Mouse (Mus musculus): ENCODE measurements around the gene Stra8. TPM values are rescaled to one million over a fixed set of nuclear protein-coding genes. Genes with fewer than 3 reads are reported as not detected.
A peak's percentile ranks its signal among the peaks of the same experiment; 100 is the strongest.

The Stra8 gene
- polyA plus RNA-seq, 1 experiment from 2014 or later, result not detected

- DNase-seq (ENCODE audit: low spot score) (no peak), ATAC-seq (ENCODE audit: insufficient read depth, low FRiP score, low TSS enrichment) (no peak)
- Histone ChIP-seq H3K9me3 (ENCODE audit: control insufficient read depth, low read length) (no peaks in the 10 kb centered on the region), H3K9ac (ENCODE audit: low read length) (no peak overlapping the region), H3K4me1 (ENCODE audit: control insufficient read depth, insufficient read depth, low read length) (no peaks in the 10 kb centered on the region), H3K27me3 (ENCODE audit: control insufficient read depth, insufficient read depth, low read length) (no peaks in the 10 kb centered on the region), H3K27ac (ENCODE audit: low read depth, low read length) (no peak overlapping the region), H3K36me3 (ENCODE audit: control insufficient read depth, insufficient read depth, low read length) (no peaks in the 10 kb centered on the region), H3K4me3 (ENCODE audit: low read depth, low read length) (no peak overlapping the region), H3K4me2 (ENCODE audit: low read depth) (no peak overlapping the region)
- 92% methylated on average over 7 of the region's 7 CpGs for WGBS
These were observed 39.2 kb downstream of the Stra8 start for GRCm38 (mm10) chr6:34959131-34959530.

GRCm38 (mm10) chr6:34964550-34964949 lies 44.6 kb downstream of the Stra8 start:
- H3K36me3 ChIP-seq (ENCODE audit: control insufficient read depth, insufficient read depth, low read length), result no peaks in the 10 kb centered on the region
- no peak for DNase-seq (ENCODE audit: low spot score)
- H3K9ac ChIP-seq (ENCODE audit: low read length), result no peak overlapping the region
- H3K4me3 ChIP-seq (ENCODE audit: low read depth, low read length), result no peak overlapping the region
- no peaks in the 10 kb centered on the region for H3K9me3 ChIP-seq (ENCODE audit: control insufficient read depth, low read length)
- H3K4me1 ChIP-seq (ENCODE audit: control insufficient read depth, insufficient read depth, low read length), result no peaks in the 10 kb centered on the region
- 88% methylated on average over 2 of the region's 2 CpGs for whole genome bisulfite sequencing
- no peaks in the 10 kb centered on the region for H3K27me3 ChIP-seq (ENCODE audit: control insufficient read depth, insufficient read depth, low read length)
- no peak for ATAC-seq (ENCODE audit: insufficient read depth, low FRiP score, low TSS enrichment)
- H3K4me2 ChIP-seq (ENCODE audit: low read depth), result no peak overlapping the region
- H3K27ac ChIP-seq (ENCODE audit: low read depth, low read length), result no peak overlapping the region

- no peak for DNase-seq (ENCODE audit: low spot score)
- H3K27ac ChIP-seq (ENCODE audit: low read depth, low read length), result no peak overlapping the region
- WGBS, result 92% methylated on average over 6 of the region's 6 CpGs
These were observed 46.0 kb downstream of the Stra8 start for GRCm38 (mm10) chr6:34965819-34966539.

GRCm38 (mm10) chr6:34971181-34971580 lies 51.2 kb downstream of the Stra8 start:
- no peak for DNase-seq (ENCODE audit: low spot score)

More at GRCm38 (mm10) chr6:34965819-34966539, 46.0 kb downstream of the Stra8 start:
- no peaks in the 10 kb centered on the region for H3K4me1 ChIP-seq (ENCODE audit: control insufficient read depth, insufficient read depth, low read length)
- no peak overlapping the region for H3K9ac ChIP-seq (ENCODE audit: low read length)
- H3K4me3 ChIP-seq (ENCODE audit: low read depth, low read length), result no peak overlapping the region
- H3K4me2 ChIP-seq (ENCODE audit: low read depth), result no peak overlapping the region
- H3K27me3 ChIP-seq (ENCODE audit: control insufficient read depth, insufficient read depth, low read length), result no peaks in the 10 kb centered on the region
- ATAC-seq (ENCODE audit: insufficient read depth, low FRiP score, low TSS enrichment), result no peak
- H3K36me3 ChIP-seq (ENCODE audit: control insufficient read depth, insufficient read depth, low read length), result no peaks in the 10 kb centered on the region
- no peaks in the 10 kb centered on the region for H3K9me3 ChIP-seq (ENCODE audit: control insufficient read depth, low read length)

GRCm38 (mm10) chr6:34979291-34979690 lies 59.3 kb downstream of the Stra8 start:
- Histone ChIP-seq H3K9ac (ENCODE audit: low read length) (no peak overlapping the region), H3K36me3 (ENCODE audit: control insufficient read depth, insufficient read depth, low read length) (no peaks in the 10 kb centered on the region), H3K4me1 (ENCODE audit: control insufficient read depth, insufficient read depth, low read length) (no peaks in the 10 kb centered on the region), H3K27ac (ENCODE audit: low read depth, low read length) (no peak overlapping the region), H3K4me3 (ENCODE audit: low read depth, low read length) (no peak overlapping the region), H3K4me2 (ENCODE audit: low read depth) (no peak overlapping the region), H3K27me3 (ENCODE audit: control insufficient read depth, insufficient read depth, low read length) (no peaks in the 10 kb centered on the region), H3K9me3 (ENCODE audit: control insufficient read depth, low read length) (no peaks in the 10 kb centered on the region)
- ATAC-seq (ENCODE audit: insufficient read depth, low FRiP score, low TSS enrichment) (no peak), DNase-seq (ENCODE audit: low spot score) (no peak)
- WGBS, result 78% methylated on average over 3 of the region's 3 CpGs

More at GRCm38 (mm10) chr6:34971181-34971580, 51.2 kb downstream of the Stra8 start:
- H3K4me3 ChIP-seq (ENCODE audit: low read depth, low read length), result no peak overlapping the region
- no peak overlapping the region for H3K4me2 ChIP-seq (ENCODE audit: low read depth)
- no peak overlapping the region for H3K27ac ChIP-seq (ENCODE audit: low read depth, low read length)
- WGBS, result 20% methylated on average over 3 of the region's 3 CpGs
- H3K27me3 ChIP-seq (ENCODE audit: control insufficient read depth, insufficient read depth, low read length), result no peaks in the 10 kb centered on the region
- H3K9ac ChIP-seq (ENCODE audit: low read length), result no peak overlapping the region
- no peak for ATAC-seq (ENCODE audit: insufficient read depth, low FRiP score, low TSS enrichment)
- no peaks in the 10 kb centered on the region for H3K9me3 ChIP-seq (ENCODE audit: control insufficient read depth, low read length)
- H3K36me3 ChIP-seq (ENCODE audit: control insufficient read depth, insufficient read depth, low read length), result no peaks in the 10 kb centered on the region
- no peaks in the 10 kb centered on the region for H3K4me1 ChIP-seq (ENCODE audit: control insufficient read depth, insufficient read depth, low read length)

- Histone ChIP-seq H3K4me3 (ENCODE audit: low read depth, low read length) (no peak overlapping the region), H3K9me3 (ENCODE audit: control insufficient read depth, low read length) (no peaks in the 10 kb centered on the region), H3K9ac (ENCODE audit: low read length) (no peak overlapping the region), H3K27me3 (ENCODE audit: control insufficient read depth, insufficient read depth, low read length) (no peaks in the 10 kb centered on the region), H3K36me3 (ENCODE audit: control insufficient read depth, insufficient read depth, low read length) (no peaks in the 10 kb centered on the region), H3K4me2 (ENCODE audit: low read depth) (no peak overlapping the region), H3K27ac (ENCODE audit: low read depth, low read length) (no peak overlapping the region), H3K4me1 (ENCODE audit: control insufficient read depth, insufficient read depth, low read length) (no peaks in the 10 kb centered on the region)
- ATAC-seq (ENCODE audit: insufficient read depth, low FRiP score, low TSS enrichment), result no peak
- 62% methylated on average over 9 of the region's 9 CpGs for WGBS
- no peak for DNase-seq (ENCODE audit: low spot score)
These were observed 60.7 kb downstream of the Stra8 start for GRCm38 (mm10) chr6:34980661-34981060.

GRCm38 (mm10) chr6:34987085-34987645 lies 67.2 kb downstream of the Stra8 start:
- H3K4me1 ChIP-seq (ENCODE audit: control insufficient read depth, insufficient read depth, low read length), result peaks cover 8% of the 10 kb centered on the region
- no peaks in the 10 kb centered on the region for H3K27me3 ChIP-seq (ENCODE audit: control insufficient read depth, insufficient read depth, low read length)
- ATAC-seq (ENCODE audit: insufficient read depth, low FRiP score, low TSS enrichment) (no peak), DNase-seq (ENCODE audit: low spot score) (no peak)
- H3K4me3 ChIP-seq (ENCODE audit: low read depth, low read length), result no peak overlapping the region
- no peaks in the 10 kb centered on the region for H3K9me3 ChIP-seq (ENCODE audit: control insufficient read depth, low read length)
- no peaks in the 10 kb centered on the region for H3K36me3 ChIP-seq (ENCODE audit: control insufficient read depth, insufficient read depth, low read length)
- no peak overlapping the region for H3K27ac ChIP-seq (ENCODE audit: low read depth, low read length)
- H3K9ac ChIP-seq (ENCODE audit: low read length), result no peak overlapping the region
- WGBS, result 92% methylated on average over 12 of the region's 12 CpGs
- H3K4me2 ChIP-seq (ENCODE audit: low read depth), result no peak overlapping the region

GRCm38 (mm10) chr6:34988081-34988761 lies 68.3 kb downstream of the Stra8 start, which contains the start of gene Slc23a4:
Gene Slc23a4 (minus strand): TSS chr6:34988404.
- Histone ChIP-seq H3K9me3 (ENCODE audit: control insufficient read depth, low read length) (no peaks in the 10 kb centered on the region), H3K27ac (ENCODE audit: low read depth, low read length) (no peak within 1 kb of the TSS), H3K4me3 (ENCODE audit: low read depth, low read length) (no peak within 1 kb of the TSS), H3K4me2 (ENCODE audit: low read depth) (0 out of 2 replicates have a peak within 1 kb of the TSS, but pooled peaks have one; percentile 9), H3K27me3 (ENCODE audit: control insufficient read depth, insufficient read depth, low read length) (no peaks in the 10 kb centered on the region), H3K36me3 (ENCODE audit: control insufficient read depth, insufficient read depth, low read length) (no peaks in the 10 kb centered on the region), H3K9ac (ENCODE audit: low read length) (no peak within 1 kb of the TSS; the same call in 1 of the 2 replicates), H3K4me1 (ENCODE audit: control insufficient read depth, insufficient read depth, low read length) (peaks cover 8% of the 10 kb centered on the region)
- DNase-seq (ENCODE audit: low spot score), result peak; percentile 40
- ATAC-seq (ENCODE audit: insufficient read depth, low FRiP score, low TSS enrichment), result no peak
- WGBS, result 12% methylated on average over 20 of the region's 20 CpGs

All from neural tube, embryonic 11.5 days (tissue).